Mouse (Mus musculus): Measurements from ENCODE around the gene Foxa3. TPM values are rescaled to one million over a fixed set of nuclear protein-coding genes. Genes with fewer than 3 reads are reported as not detected.

The Foxa3 gene
- total and polyA plus RNA-seq, 2 experiments, result 31.2 to 54.1 TPM

- Histone ChIP-seq H3K4me1 (ENCODE audit: control insufficient read depth, insufficient read depth, low read length) (peaks cover 50% of the 10 kb centered on the region), H3K36me3 (ENCODE audit: control insufficient read depth, insufficient read depth, low read length) (peaks cover 12% of the 10 kb centered on the region; the same call in 1 of the 2 replicates), H3K4me3 (ENCODE audit: insufficient read depth, low read depth, low read length) (no peak overlapping the region), H3K27me3 (ENCODE audit: control insufficient read depth, insufficient read depth, low read length) (no peaks in the 10 kb centered on the region), H3K27ac (replicated peaks; ENCODE audit: insufficient read depth, low read depth, low read length) (peak overlapping the region; percentile 94), H3K79me2 (ENCODE audit: control insufficient read depth, insufficient read depth, low read length) (no peaks in the 10 kb centered on the region), H3K9ac (ENCODE audit: low read depth, low read length) (peak overlapping the region; percentile 28; the same call in 1 of the 2 replicates)
- peak; percentile 97 for DNase-seq (ENCODE audit: extremely low read depth, low read depth, low spot score)
- TF ChIP-seq POLR2A (IDR thresholded peaks at IDR 0.05; ENCODE audit: extremely low read depth, insufficient read depth, low read length) (no peak), CTCF (IDR thresholded peaks at IDR 0.05; ENCODE audit: low read depth, low read length) (no peak)
- 26% methylated on average over 4 of the region's 4 CpGs for WGBS
Observed at GRCm38 (mm10) chr7:19016042-19016441, 7.3 kb downstream of the Foxa3 start.

DNA sequence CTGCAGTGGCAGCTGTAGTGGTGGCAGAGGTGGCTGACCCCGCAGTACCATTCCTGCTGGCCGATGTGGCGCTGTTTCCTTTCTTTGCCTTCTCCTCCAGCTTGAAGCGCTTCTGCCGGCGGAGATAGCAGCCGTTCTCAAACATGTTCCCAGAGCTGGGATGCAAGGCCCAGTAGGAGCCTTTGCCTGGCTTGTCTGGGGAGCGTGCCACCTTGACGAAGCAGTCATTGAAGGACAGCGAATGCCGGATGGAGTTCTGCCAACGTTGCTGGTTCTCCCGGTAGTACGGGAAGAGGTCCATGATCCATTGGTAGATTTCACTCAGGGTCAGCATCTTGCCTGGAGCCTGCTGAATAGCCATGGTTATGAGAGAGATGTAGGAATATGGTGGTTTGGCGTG lies 8.9 kb downstream of the Foxa3 start:
- peak; percentile 67 for DNase-seq (ENCODE audit: extremely low read depth, low read depth, low spot score)

GRCm38 (mm10) chr7:19012882-19013281 lies 10.5 kb downstream of the Foxa3 start:
- no peaks in the 10 kb centered on the region for H3K27me3 ChIP-seq (ENCODE audit: control insufficient read depth, insufficient read depth, low read length)
- H3K4me3 ChIP-seq (ENCODE audit: insufficient read depth, low read depth, low read length), result no peak overlapping the region
- no peak for TF ChIP-seq POLR2A (IDR thresholded peaks at IDR 0.05; ENCODE audit: extremely low read depth, insufficient read depth, low read length)
- TF ChIP-seq CTCF (IDR thresholded peaks at IDR 0.05; ENCODE audit: low read depth, low read length), result no peak
- H3K27ac ChIP-seq (replicated peaks; ENCODE audit: insufficient read depth, low read depth, low read length), result peak overlapping the region; percentile 90
- H3K36me3 ChIP-seq (ENCODE audit: control insufficient read depth, insufficient read depth, low read length), result peaks cover 12% of the 10 kb centered on the region; the same call in 1 of the 2 replicates
- peaks cover 59% of the 10 kb centered on the region for H3K4me1 ChIP-seq (ENCODE audit: control insufficient read depth, insufficient read depth, low read length)
- peak overlapping the region; percentile 29 for H3K9ac ChIP-seq (ENCODE audit: low read depth, low read length)
- DNase-seq (ENCODE audit: extremely low read depth, low read depth, low spot score), result peak; percentile 74
- no peaks in the 10 kb centered on the region for H3K79me2 ChIP-seq (ENCODE audit: control insufficient read depth, insufficient read depth, low read length)
- WGBS, result 11% methylated on average over 2 of the region's 2 CpGs

More for the DNA sequence above, 8.9 kb downstream of the Foxa3 start:
- no peaks in the 10 kb centered on the region for H3K79me2 ChIP-seq (ENCODE audit: control insufficient read depth, insufficient read depth, low read length)
- peak overlapping the region; percentile 32 for H3K9ac ChIP-seq (ENCODE audit: low read depth, low read length)
- 33% methylated on average over 15 of the region's 15 CpGs for WGBS
- peak overlapping the region; percentile 94 for H3K27ac ChIP-seq (replicated peaks; ENCODE audit: insufficient read depth, low read depth, low read length)
- no peaks in the 10 kb centered on the region for H3K27me3 ChIP-seq (ENCODE audit: control insufficient read depth, insufficient read depth, low read length)
- peaks cover 56% of the 10 kb centered on the region for H3K4me1 ChIP-seq (ENCODE audit: control insufficient read depth, insufficient read depth, low read length)
- H3K4me3 ChIP-seq (ENCODE audit: insufficient read depth, low read depth, low read length), result no peak overlapping the region
- peaks cover 12% of the 10 kb centered on the region; the same call in 1 of the 2 replicates for H3K36me3 ChIP-seq (ENCODE audit: control insufficient read depth, insufficient read depth, low read length)
- no peak for TF ChIP-seq POLR2A (IDR thresholded peaks at IDR 0.05; ENCODE audit: extremely low read depth, insufficient read depth, low read length)
- peak; percentile 33; the same call in 1 of the 2 replicates for TF ChIP-seq CTCF (IDR thresholded peaks at IDR 0.05; ENCODE audit: low read depth, low read length)

- peak overlapping the region; percentile 43 for H3K4me3 ChIP-seq (ENCODE audit: insufficient read depth, low read depth, low read length)
- peak; percentile 68 for DNase-seq (ENCODE audit: extremely low read depth, low read depth, low spot score)
- no peaks in the 10 kb centered on the region for H3K79me2 ChIP-seq (ENCODE audit: control insufficient read depth, insufficient read depth, low read length)
- no peaks in the 10 kb centered on the region for H3K27me3 ChIP-seq (ENCODE audit: control insufficient read depth, insufficient read depth, low read length)
- H3K9ac ChIP-seq (ENCODE audit: low read depth, low read length), result peak overlapping the region; percentile 79
- H3K4me1 ChIP-seq (ENCODE audit: control insufficient read depth, insufficient read depth, low read length), result peaks cover 61% of the 10 kb centered on the region
- TF ChIP-seq CTCF (IDR thresholded peaks at IDR 0.05; ENCODE audit: low read depth, low read length), result no peak
- peaks cover 12% of the 10 kb centered on the region; the same call in 1 of the 2 replicates for H3K36me3 ChIP-seq (ENCODE audit: control insufficient read depth, insufficient read depth, low read length)
- H3K27ac ChIP-seq (replicated peaks; ENCODE audit: insufficient read depth, low read depth, low read length), result peak overlapping the region; percentile 90
- WGBS, result 2% methylated on average over 29 of the region's 31 CpGs
Observed at GRCm38 (mm10) chr7:19012025-19012621, 11.2 kb downstream of the Foxa3 start.

DNA sequence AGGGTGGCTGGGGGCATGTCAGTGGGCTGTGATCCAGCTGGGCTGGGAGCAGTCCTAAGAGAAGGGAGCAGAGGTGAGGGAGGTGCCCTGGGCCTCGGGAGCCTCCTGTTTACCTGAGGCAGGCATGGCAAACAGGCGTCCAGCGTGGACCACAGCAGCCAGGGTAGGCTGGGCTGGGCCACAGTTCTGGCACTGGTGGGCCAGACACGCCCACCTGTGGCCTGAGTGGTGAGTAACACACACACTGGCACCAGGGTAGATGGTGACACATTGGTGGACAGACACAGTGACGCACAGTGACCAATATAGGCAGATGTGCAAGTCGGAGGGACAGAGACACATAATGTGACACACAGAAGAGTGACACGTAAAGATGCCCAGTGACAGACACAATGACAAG lies 12.8 kb downstream of the Foxa3 start:
- no peak for TF ChIP-seq POLR2A (IDR thresholded peaks at IDR 0.05; ENCODE audit: extremely low read depth, insufficient read depth, low read length)
- TF ChIP-seq CTCF (IDR thresholded peaks at IDR 0.05; ENCODE audit: low read depth, low read length), result no peak
- H3K27ac ChIP-seq (replicated peaks; ENCODE audit: insufficient read depth, low read depth, low read length), result peak overlapping the region; percentile 59
- WGBS, result 16% methylated on average over 7 of the region's 7 CpGs

More for the DNA sequence above, 12.8 kb downstream of the Foxa3 start:
- Histone ChIP-seq H3K36me3 (ENCODE audit: control insufficient read depth, insufficient read depth, low read length) (peaks cover 12% of the 10 kb centered on the region; the same call in 1 of the 2 replicates), H3K4me1 (ENCODE audit: control insufficient read depth, insufficient read depth, low read length) (peaks cover 62% of the 10 kb centered on the region), H3K27me3 (ENCODE audit: control insufficient read depth, insufficient read depth, low read length) (no peaks in the 10 kb centered on the region), H3K9ac (ENCODE audit: low read depth, low read length) (peak overlapping the region; percentile 49), H3K79me2 (ENCODE audit: control insufficient read depth, insufficient read depth, low read length) (peaks cover 4% of the 10 kb centered on the region; the same call in 1 of the 2 replicates), H3K4me3 (ENCODE audit: insufficient read depth, low read depth, low read length) (no peak overlapping the region)
- DNase-seq (ENCODE audit: extremely low read depth, low read depth, low spot score), result peak; percentile 87
